Mouse (Mus musculus) skeletal muscle tissue, adult 2 months (tissue): ENCODE results near the gene Chmp6.

Experiments
- DNase-seq: peaks from one replicate; pipeline ENCODE4 v3.0.0-alpha.2; 2012; ENCODE audit warnings: low read depth, low spot score

The Chmp6 gene

GRCm38 (mm10) chr11:119936456-119936855 is 23.2 kb downstream of the Chmp6 start:
- no peak for DNase-seq

GRCm38 (mm10) chr11:119937216-119937615 is 24.0 kb downstream of the Chmp6 start:
- DNase-seq, result no peak

- no peak for DNase-seq
Observed at GRCm38 (mm10) chr11:119937772-119938502, 24.7 kb downstream of the Chmp6 start.

GRCm38 (mm10) chr11:119939073-119939710 is 26.0 kb downstream of the Chmp6 start:
- DNase-seq, result no peak

- DNase-seq, result no peak
Observed at GRCm38 (mm10) chr11:119939711-119940106, 26.5 kb downstream of the Chmp6 start.

- DNase-seq, result no peak
Observed at GRCm38 (mm10) chr11:119940142-119940541, 26.9 kb downstream of the Chmp6 start.

GRCm38 (mm10) chr11:119941794-119942193 is 28.6 kb downstream of the Chmp6 start:
- DNase-seq, result no peak

GRCm38 (mm10) chr11:119942201-119942726 is 29.0 kb downstream of the Chmp6 start:
- no peak for DNase-seq

- DNase-seq, result peak; percentile 96
Observed at GRCm38 (mm10) chr11:119942727-119943427, 29.6 kb downstream of the Chmp6 start, which contains the start of gene Baiap2. Gene Baiap2, plus strand, starts transcription at chr11:119942763.

GRCm38 (mm10) chr11:119943428-119943988 is 30.3 kb downstream of the Chmp6 start:
- DNase-seq, result no peak

GRCm38 (mm10) chr11:119945343-119945742 is 32.1 kb downstream of the Chmp6 start:
- no peak for DNase-seq

GRCm38 (mm10) chr11:119947426-119947825 is 34.2 kb downstream of the Chmp6 start:
- no peak for DNase-seq

GRCm38 (mm10) chr11:119947897-119948296 is 34.7 kb downstream of the Chmp6 start:
- no peak for DNase-seq

GRCm38 (mm10) chr11:119948305-119948704 is 35.1 kb downstream of the Chmp6 start:
- no peak for DNase-seq

GRCm38 (mm10) chr11:119948803-119949202 is 35.6 kb downstream of the Chmp6 start:
- no peak for DNase-seq

GRCm38 (mm10) chr11:119950535-119950934 is 37.3 kb downstream of the Chmp6 start:
- DNase-seq, result no peak

GRCm38 (mm10) chr11:119951326-119951725 is 38.1 kb downstream of the Chmp6 start:
- DNase-seq, result no peak

- peak; percentile 47 for DNase-seq
Observed at GRCm38 (mm10) chr11:119952429-119953224, 39.4 kb downstream of the Chmp6 start.

GRCm38 (mm10) chr11:119954233-119954632 is 41.0 kb downstream of the Chmp6 start:
- DNase-seq, result no peak

GRCm38 (mm10) chr11:119954749-119955337 is 41.6 kb downstream of the Chmp6 start:
- DNase-seq, result no peak

- DNase-seq, result no peak
Observed at GRCm38 (mm10) chr11:119955432-119955831, 42.2 kb downstream of the Chmp6 start.
